Mouse (Mus musculus): ENCODE measurements around the gene Vps51. TPM values are rescaled to one million over a fixed set of nuclear protein-coding genes. Genes with fewer than 3 reads are reported as not detected.
A peak's percentile ranks its signal among the peaks of the same experiment; 100 is the strongest.
"Not testable (repeated sequence)": the region's sequence is repeated elsewhere in the genome, so short reads cannot be mapped to it uniquely, and the experiment has no call there.

Gene Vps51
- polyA plus RNA-seq, 1 experiment: 47.4 TPM

DNA sequence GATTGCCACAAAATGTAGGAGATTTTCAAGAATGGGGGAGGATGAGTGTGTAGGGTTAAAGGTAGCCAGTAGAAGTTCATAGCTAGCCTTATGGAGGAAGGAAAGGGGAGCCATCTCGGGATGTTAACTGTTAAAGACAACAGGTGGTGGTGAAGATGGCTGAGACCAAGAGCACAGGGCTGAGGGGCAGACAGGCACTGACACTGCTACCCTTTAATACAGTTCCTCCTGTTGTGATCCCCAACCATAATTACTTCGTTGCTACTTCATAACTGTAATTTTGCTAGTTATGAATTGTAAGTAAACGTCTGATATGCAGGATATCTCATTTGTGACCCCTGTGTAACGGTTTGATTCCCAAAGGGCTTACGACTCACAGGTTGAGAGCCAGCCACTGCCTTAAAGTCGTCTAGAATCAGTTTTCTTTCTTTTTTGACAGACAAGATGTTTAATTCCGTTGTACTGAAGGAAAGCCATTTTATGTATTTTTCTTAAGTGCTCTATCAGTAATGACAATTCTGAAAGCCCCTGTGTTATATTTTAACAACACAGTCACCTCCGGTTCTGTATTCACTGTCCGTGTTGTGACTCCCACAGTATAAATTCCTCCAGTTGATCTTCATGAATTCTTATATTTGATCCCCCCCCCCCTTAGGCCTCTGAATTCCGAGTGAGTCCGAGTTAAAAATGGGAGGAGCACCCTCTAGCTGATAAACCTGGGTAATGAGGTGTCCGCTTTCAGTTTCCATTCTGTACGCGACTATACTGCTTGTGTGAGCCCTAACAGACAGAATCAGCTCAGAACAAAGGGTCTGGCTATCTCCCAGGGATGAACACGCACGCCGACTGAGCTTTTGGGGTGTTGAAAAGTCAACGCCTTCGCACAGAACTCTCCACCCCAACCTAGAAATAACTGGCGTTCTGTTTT lies 31.4 kb downstream of the Vps51 start:
- Histone ChIP-seq H3K4me1 (ENCODE audit: control insufficient read depth, insufficient read depth, low read length) (no peaks in the 10 kb centered on the region), H3K9ac (ENCODE audit: low read depth, poor library complexity, severe bottlenecking) (peak overlapping the region; percentile 92), H3K27ac (ENCODE audit: insufficient read depth, low read length) (peak overlapping the region; percentile 66; the same call in 1 of the 2 replicates), H3K4me3 (ENCODE audit: low read depth, low read length) (peak overlapping the region; percentile 90), H3K9me3 (replicated peaks; ENCODE audit: control insufficient read depth, insufficient read depth, low read length, poor library complexity, severe bottlenecking) (no peaks in the 10 kb centered on the region), H3K36me3 (ENCODE audit: control insufficient read depth, insufficient read depth, low read length, poor library complexity, severe bottlenecking) (peaks cover 22% of the 10 kb centered on the region), H3K27me3 (ENCODE audit: control insufficient read depth, insufficient read depth, low read length, poor library complexity, severe bottlenecking) (no peaks in the 10 kb centered on the region)
- TF ChIP-seq CTCF (IDR thresholded peaks at IDR 0.05; ENCODE audit: low read depth, low read length): no peak

DNA sequence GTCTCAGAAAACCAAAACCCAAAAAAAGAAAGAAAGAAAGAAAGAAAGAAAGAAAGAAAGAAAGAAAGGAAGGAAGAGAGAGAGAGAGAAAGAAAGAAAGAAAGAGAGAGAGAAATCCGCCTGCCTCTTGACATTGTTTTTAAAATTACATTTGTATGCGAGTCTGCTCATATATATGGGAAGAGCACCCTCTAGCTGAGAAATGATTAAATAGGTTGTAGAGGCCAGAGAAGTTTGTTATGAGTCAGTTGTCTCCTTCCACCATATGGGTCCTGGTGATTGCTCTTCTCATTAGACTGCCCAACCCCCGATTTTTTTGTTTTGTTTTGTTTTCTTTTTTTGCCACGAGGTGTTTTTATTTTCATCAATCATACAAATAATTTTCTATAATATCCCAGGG lies 32.9 kb downstream of the Vps51 start:
- not testable (repeated sequence) for H3K27ac ChIP-seq (ENCODE audit: insufficient read depth, low read length); H3K9me3 ChIP-seq (replicated peaks; ENCODE audit: control insufficient read depth, insufficient read depth, low read length, poor library complexity, severe bottlenecking); H3K4me1 ChIP-seq (ENCODE audit: control insufficient read depth, insufficient read depth, low read length); H3K9ac ChIP-seq (ENCODE audit: low read depth, poor library complexity, severe bottlenecking); H3K4me3 ChIP-seq (ENCODE audit: low read depth, low read length); H3K27me3 ChIP-seq (ENCODE audit: control insufficient read depth, insufficient read depth, low read length, poor library complexity, severe bottlenecking); H3K36me3 ChIP-seq (ENCODE audit: control insufficient read depth, insufficient read depth, low read length, poor library complexity, severe bottlenecking)

DNA sequence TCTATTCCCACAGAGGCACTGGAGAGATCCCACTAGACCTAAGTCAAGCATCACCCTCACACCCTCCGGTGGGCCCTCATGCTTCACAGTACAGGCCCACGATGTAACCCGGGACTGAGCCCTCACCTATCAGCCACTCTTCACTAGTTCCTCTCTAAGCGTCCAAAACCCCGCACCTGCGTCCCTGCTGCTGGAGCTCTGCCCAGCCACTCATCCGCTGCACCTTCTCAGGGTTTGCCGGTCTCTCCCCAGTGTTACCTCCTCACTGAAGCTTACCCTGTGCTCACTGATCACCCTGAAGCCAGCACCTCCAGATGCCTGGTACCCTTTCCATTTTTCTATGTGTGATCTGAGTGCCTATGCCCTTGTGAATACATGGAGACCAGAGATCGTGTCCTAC lies 34.7 kb downstream of the Vps51 start:
- Histone ChIP-seq H3K36me3 (ENCODE audit: control insufficient read depth, insufficient read depth, low read length, poor library complexity, severe bottlenecking) (no peaks in the 10 kb centered on the region), H3K4me1 (ENCODE audit: control insufficient read depth, insufficient read depth, low read length) (no peaks in the 10 kb centered on the region), H3K4me3 (ENCODE audit: low read depth, low read length) (no peak overlapping the region), H3K9me3 (replicated peaks; ENCODE audit: control insufficient read depth, insufficient read depth, low read length, poor library complexity, severe bottlenecking) (no peaks in the 10 kb centered on the region), H3K27ac (ENCODE audit: insufficient read depth, low read length) (no peak overlapping the region), H3K27me3 (ENCODE audit: control insufficient read depth, insufficient read depth, low read length, poor library complexity, severe bottlenecking) (no peaks in the 10 kb centered on the region), H3K9ac (ENCODE audit: low read depth, poor library complexity, severe bottlenecking) (no peak overlapping the region)
- TF ChIP-seq EP300 (IDR thresholded peaks at IDR 0.05; ENCODE audit: insufficient read depth, low read depth, low read length): no peak
- TF ChIP-seq POLR2A (IDR thresholded peaks at IDR 0.05; ENCODE audit: insufficient read depth, low read length): no peak
- no peak for TF ChIP-seq CTCF (IDR thresholded peaks at IDR 0.05; ENCODE audit: low read depth, low read length)

DNA sequence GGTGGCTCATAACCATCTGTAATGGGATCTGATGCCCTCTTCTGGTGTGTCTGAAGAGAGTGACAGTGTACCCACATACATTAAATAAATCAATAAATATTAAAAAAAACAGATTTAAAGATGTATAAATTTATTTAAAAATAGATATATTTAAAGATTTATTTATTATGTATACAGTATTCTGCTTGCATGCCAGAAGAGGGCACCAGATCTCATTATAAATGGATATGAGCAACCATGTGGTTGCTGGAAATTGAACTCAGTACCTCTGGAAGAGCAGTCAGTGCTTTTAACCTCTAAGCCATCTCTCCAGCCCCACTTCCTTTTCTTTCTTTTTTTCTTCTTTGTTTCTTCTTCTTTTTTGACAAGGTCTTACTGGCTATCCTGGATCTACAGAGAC lies 37.0 kb downstream of the Vps51 start:
- Histone ChIP-seq H3K9me3 (replicated peaks; ENCODE audit: control insufficient read depth, insufficient read depth, low read length, poor library complexity, severe bottlenecking) (no peaks in the 10 kb centered on the region), H3K4me1 (ENCODE audit: control insufficient read depth, insufficient read depth, low read length) (no peaks in the 10 kb centered on the region), H3K36me3 (ENCODE audit: control insufficient read depth, insufficient read depth, low read length, poor library complexity, severe bottlenecking) (no peaks in the 10 kb centered on the region), H3K9ac (ENCODE audit: low read depth, poor library complexity, severe bottlenecking) (no peak overlapping the region), H3K27ac (ENCODE audit: insufficient read depth, low read length) (no peak overlapping the region), H3K27me3 (ENCODE audit: control insufficient read depth, insufficient read depth, low read length, poor library complexity, severe bottlenecking) (no peaks in the 10 kb centered on the region), H3K4me3 (ENCODE audit: low read depth, low read length) (no peak overlapping the region)
- TF ChIP-seq EP300 (IDR thresholded peaks at IDR 0.05; ENCODE audit: insufficient read depth, low read depth, low read length) (no peak), POLR2A (IDR thresholded peaks at IDR 0.05; ENCODE audit: insufficient read depth, low read length) (no peak), CTCF (IDR thresholded peaks at IDR 0.05; ENCODE audit: low read depth, low read length) (no peak)

DNA sequence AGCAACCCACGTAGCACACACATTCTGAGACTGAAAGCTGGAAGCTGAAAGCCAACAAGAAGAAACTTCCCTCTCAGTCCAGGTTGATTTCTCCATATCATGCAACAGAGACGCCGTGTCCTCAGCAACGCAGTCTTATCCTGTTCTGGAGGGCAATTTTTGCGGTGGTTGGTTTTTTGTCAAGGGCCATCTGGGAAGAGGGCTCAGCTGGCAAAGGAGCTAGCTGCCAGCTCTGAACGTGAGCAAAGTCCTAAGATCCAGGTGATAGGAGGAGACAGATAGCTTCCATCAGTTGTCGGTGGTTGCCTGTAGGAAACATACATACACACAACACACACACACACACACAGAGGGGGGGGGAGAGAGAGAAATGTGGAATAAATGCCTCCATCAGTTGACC lies 38.7 kb downstream of the Vps51 start:
- H3K4me3 ChIP-seq (ENCODE audit: low read depth, low read length): no peak overlapping the region
- no peaks in the 10 kb centered on the region for H3K4me1 ChIP-seq (ENCODE audit: control insufficient read depth, insufficient read depth, low read length)
- no peak for TF ChIP-seq CTCF (IDR thresholded peaks at IDR 0.05; ENCODE audit: low read depth, low read length)
- TF ChIP-seq EP300 (IDR thresholded peaks at IDR 0.05; ENCODE audit: insufficient read depth, low read depth, low read length): no peak
- H3K9ac ChIP-seq (ENCODE audit: low read depth, poor library complexity, severe bottlenecking): no peak overlapping the region
- H3K9me3 ChIP-seq (replicated peaks; ENCODE audit: control insufficient read depth, insufficient read depth, low read length, poor library complexity, severe bottlenecking): no peaks in the 10 kb centered on the region
- no peaks in the 10 kb centered on the region for H3K27me3 ChIP-seq (ENCODE audit: control insufficient read depth, insufficient read depth, low read length, poor library complexity, severe bottlenecking)
- H3K27ac ChIP-seq (ENCODE audit: insufficient read depth, low read length): no peak overlapping the region
- H3K36me3 ChIP-seq (ENCODE audit: control insufficient read depth, insufficient read depth, low read length, poor library complexity, severe bottlenecking): no peaks in the 10 kb centered on the region

DNA sequence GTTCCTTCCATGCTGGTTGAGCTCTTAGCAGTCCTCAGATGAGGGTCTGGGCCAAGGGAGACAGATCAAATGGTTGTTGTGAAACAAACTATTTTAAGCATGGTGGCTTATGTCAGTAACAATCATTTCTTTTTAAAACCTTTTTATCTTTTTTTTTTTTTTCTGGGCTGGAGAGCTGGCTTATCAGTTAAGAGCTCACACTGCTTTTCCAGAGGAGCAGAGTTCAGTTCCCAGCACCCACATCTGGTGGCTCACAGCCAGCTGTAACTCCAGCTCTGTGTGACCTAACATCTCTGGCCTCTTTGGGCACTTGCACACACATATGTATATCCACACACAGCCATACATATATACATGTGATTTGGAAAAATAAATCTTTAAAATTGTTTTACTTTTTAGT lies 39.3 kb downstream of the Vps51 start:
- H3K4me1 ChIP-seq (ENCODE audit: control insufficient read depth, insufficient read depth, low read length): no peaks in the 10 kb centered on the region
- H3K9ac ChIP-seq (ENCODE audit: low read depth, poor library complexity, severe bottlenecking): no peak overlapping the region
- no peak overlapping the region for H3K27ac ChIP-seq (ENCODE audit: insufficient read depth, low read length)
- no peak overlapping the region for H3K4me3 ChIP-seq (ENCODE audit: low read depth, low read length)
- no peaks in the 10 kb centered on the region for H3K27me3 ChIP-seq (ENCODE audit: control insufficient read depth, insufficient read depth, low read length, poor library complexity, severe bottlenecking)
- no peak for TF ChIP-seq CTCF (IDR thresholded peaks at IDR 0.05; ENCODE audit: low read depth, low read length)
- TF ChIP-seq POLR2A (IDR thresholded peaks at IDR 0.05; ENCODE audit: insufficient read depth, low read length): no peak
- TF ChIP-seq EP300 (IDR thresholded peaks at IDR 0.05; ENCODE audit: insufficient read depth, low read depth, low read length): no peak
- no peaks in the 10 kb centered on the region for H3K9me3 ChIP-seq (replicated peaks; ENCODE audit: control insufficient read depth, insufficient read depth, low read length, poor library complexity, severe bottlenecking)
- H3K36me3 ChIP-seq (ENCODE audit: control insufficient read depth, insufficient read depth, low read length, poor library complexity, severe bottlenecking): no peaks in the 10 kb centered on the region

Measured in ES-Bruce4 (cell line).